Mouse (Mus musculus): ENCODE results near the gene Arhgap4. TPM values are rescaled to one million over a fixed set of nuclear protein-coding genes. Genes with fewer than 3 reads are reported as not detected.
A peak's percentile ranks its signal among the peaks of the same experiment; 100 is the strongest.

Gene Arhgap4
- total RNA-seq, 1 experiment: 3.5 TPM

DNA sequence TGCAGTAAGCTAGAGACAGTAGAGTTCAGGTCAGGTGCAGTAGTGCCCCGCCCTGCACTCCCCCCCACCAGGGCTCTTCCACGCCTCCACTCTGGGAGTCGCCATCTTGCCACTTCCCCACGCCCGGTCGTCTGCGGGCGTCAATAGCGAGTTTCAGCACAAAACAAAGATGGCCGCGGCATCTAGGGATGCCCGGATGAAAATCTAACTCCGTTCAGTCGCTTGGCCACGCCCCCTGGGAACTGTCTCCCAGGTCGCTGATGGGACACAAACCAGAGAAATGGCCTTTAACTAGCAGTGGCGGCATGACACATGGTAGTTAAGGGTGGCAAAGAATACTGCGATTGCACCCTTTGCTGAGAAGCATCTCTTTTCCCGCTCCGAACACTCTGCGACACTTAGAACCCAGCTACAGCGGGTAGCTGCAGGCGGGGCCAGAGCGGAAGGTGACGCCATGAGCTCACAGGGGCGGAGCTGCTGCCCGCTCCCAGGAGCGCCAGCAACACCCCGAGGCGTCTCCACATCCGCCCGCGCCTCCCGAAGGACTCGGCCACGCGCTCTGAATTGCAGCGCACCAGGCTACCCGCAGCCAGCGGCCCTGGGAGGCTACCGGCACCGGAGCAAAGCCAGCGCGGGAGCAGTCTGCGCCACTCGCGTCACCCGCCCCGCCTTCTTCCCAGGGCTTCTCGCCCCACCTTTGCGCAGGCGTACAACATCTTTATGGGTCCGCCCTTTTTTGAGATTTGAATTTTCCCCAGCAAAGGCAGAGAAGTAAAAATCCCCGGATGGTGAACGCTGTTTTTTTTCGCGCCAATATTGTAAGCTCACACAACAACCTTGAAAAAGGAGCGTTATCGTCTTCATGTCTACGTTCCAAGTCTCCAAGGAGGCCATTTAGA, 45.8 kb upstream of the Arhgap4 start:
- TF ChIP-seq CHD2 (IDR thresholded peaks at IDR 0.05; ENCODE audit: low read depth, low read length) (no peak), HCFC1 (IDR thresholded peaks at IDR 0.05; ENCODE audit: borderline replicate concordance, insufficient read depth, low read length) (peak; percentile 34; the same call in 1 of the 2 replicates)
- peak overlapping the region; percentile 99 for H3K27ac ChIP-seq (ENCODE audit: insufficient read depth, low read depth, low read length, poor library complexity, severe bottlenecking)
- peak overlapping the region; percentile 99 for H3K9ac ChIP-seq (ENCODE audit: insufficient read depth, low read depth, low read length, poor library complexity, severe bottlenecking)
- H3K36me3 ChIP-seq (ENCODE audit: control insufficient read depth, insufficient read depth, low read length, poor library complexity, severe bottlenecking): peaks cover 17% of the 10 kb centered on the region
- H3K9me3 ChIP-seq (ENCODE audit: control insufficient read depth, insufficient read depth, low read depth, low read length): no peaks in the 10 kb centered on the region
- peak; percentile 62 for DNase-seq (ENCODE audit: low read depth, low spot score)
- peaks cover 2% of the 10 kb centered on the region in 2 experiments; a peak in 2 of 4 replicates for H3K4me1 ChIP-seq (ENCODE audit: control insufficient read depth in 2 of 2, insufficient read depth in 2 of 2, low read length in 2 of 2, poor library complexity in 1 of 2)
- H3K4me3 ChIP-seq (ENCODE audit: insufficient read depth in 1 of 2, low read depth in 1 of 2, low read length in 2 of 2, poor library complexity in 1 of 2, severe bottlenecking in 1 of 2): peak overlapping the region; percentile 97 to 98
- in situ Hi-C loops (cut with MboI; ENCODE audit: low sequenced_read_pairs in 2 of 2, unreplicated experiment in 2 of 2): loop anchor here in 1 of 2 experiments (25.0 kb wide), 1 partner anchor 270 kb away; the partner anchor contains the start of gene Flna

DNA sequence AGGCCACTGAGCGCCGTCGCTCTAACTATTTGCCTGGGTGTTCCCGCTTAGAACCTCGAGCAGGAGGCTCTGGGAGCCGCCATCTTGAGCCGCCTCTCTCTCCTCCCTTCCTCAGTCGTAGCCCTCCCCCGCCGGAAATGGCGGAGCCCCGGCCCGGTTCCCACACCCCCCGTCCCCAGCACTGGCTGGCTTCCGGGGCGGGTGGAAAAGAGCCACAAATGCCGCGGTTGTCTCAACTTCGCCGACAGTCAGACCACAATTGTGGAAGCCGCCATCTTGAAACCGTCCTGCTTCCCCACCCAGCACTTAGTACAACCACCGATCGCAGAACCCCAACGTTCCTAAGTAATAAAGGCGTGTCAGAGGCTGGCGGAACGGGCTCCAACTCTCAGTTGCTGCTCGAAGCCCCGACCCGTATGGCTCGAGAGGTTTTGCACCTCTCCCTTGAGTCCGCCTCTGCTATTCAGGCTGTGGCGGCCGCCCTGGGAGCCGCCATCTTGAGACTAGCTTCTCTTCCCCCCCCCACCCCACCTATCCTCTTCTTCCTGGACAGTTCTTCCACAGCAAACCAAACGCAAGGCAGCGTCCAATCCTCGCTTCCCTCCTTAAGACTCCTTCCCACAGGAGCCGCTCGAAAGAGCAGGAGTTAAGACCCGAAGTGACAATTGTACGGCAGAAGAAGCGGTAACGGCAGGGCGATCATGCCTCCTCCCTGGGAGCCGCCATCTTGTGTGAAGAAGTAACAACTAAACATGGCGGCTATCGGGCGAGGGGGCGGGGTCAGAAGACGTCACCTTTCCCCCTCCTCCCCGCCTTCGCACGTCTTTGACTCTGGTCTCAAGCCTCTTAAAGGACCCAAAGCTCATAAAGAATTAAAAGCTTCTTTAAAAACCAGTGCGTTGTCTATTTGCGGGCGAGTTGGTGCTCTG, 44.8 kb upstream of the Arhgap4 start, which contains the start of gene Hcfc1:
Gene Hcfc1, minus strand, starts transcription at position 110 of the 929 bp plus-strand sequence.
- Histone ChIP-seq H3K4me1 (ENCODE audit: control insufficient read depth in 2 of 2, insufficient read depth in 2 of 2, low read length in 2 of 2, poor library complexity in 1 of 2) (peaks cover 2% of the 10 kb centered on the region in 2 experiments; a peak in 2 of 4 replicates), H3K4me3 (ENCODE audit: insufficient read depth in 1 of 2, low read depth in 1 of 2, low read length in 2 of 2, poor library complexity in 1 of 2, severe bottlenecking in 1 of 2) (peak within 1 kb of the TSS; percentile 97 to 98), H3K9me3 (ENCODE audit: control insufficient read depth, insufficient read depth, low read depth, low read length) (no peaks in the 10 kb centered on the region), H3K36me3 (ENCODE audit: control insufficient read depth, insufficient read depth, low read length, poor library complexity, severe bottlenecking) (peaks cover 21% of the 10 kb centered on the region), H3K27ac (ENCODE audit: insufficient read depth, low read depth, low read length, poor library complexity, severe bottlenecking) (peak within 1 kb of the TSS; percentile 99), H3K9ac (ENCODE audit: insufficient read depth, low read depth, low read length, poor library complexity, severe bottlenecking) (peak within 1 kb of the TSS; percentile 99)
- peak; percentile 7; the same call in 1 of the 2 replicates for TF ChIP-seq HCFC1 (IDR thresholded peaks at IDR 0.05; ENCODE audit: borderline replicate concordance, insufficient read depth, low read length)
- TF ChIP-seq ZNF384 (IDR thresholded peaks at IDR 0.05; ENCODE audit: low read depth, low read length): no peak
- peak; percentile 65 for DNase-seq (ENCODE audit: low read depth, low spot score)
- in situ Hi-C loops (cut with MboI; ENCODE audit: low sequenced_read_pairs in 2 of 2, unreplicated experiment in 2 of 2): loop anchor here in 1 of 2 experiments (25.0 kb wide), 1 partner anchor 271 kb away; the partner anchor contains the start of gene Flna

DNA sequence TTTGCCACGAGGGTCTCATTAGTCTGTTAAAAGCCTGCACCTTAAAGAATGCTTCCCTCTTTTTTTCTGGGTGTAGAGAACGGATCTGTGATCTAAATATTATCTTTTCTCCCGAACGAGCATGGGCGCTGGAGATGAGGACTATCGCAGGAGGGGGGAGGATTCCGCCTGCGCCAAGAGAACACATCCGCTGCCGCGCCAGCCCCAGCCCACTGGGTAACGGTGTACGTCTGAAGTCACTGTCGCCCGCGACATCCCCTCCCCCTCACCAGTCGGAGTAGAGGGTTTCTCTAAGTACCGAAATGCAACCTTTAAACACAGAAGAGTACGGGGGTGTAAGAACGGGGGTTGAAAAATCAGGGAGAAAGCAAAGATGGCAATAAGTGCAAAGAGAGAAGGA, 43.6 kb upstream of the Arhgap4 start:
- no peaks in the 10 kb centered on the region for H3K9me3 ChIP-seq (ENCODE audit: control insufficient read depth, insufficient read depth, low read depth, low read length)
- DNase-seq (ENCODE audit: low read depth, low spot score): no peak
- in situ Hi-C loops (cut with MboI; ENCODE audit: low sequenced_read_pairs in 2 of 2, unreplicated experiment in 2 of 2): loop anchor here in 1 of 2 experiments (25.0 kb wide), 1 partner anchor 272 kb away; the partner anchor contains the start of gene Flna
- H3K9ac ChIP-seq (ENCODE audit: insufficient read depth, low read depth, low read length, poor library complexity, severe bottlenecking): peak overlapping the region; percentile 99
- peaks cover 31% of the 10 kb centered on the region for H3K36me3 ChIP-seq (ENCODE audit: control insufficient read depth, insufficient read depth, low read length, poor library complexity, severe bottlenecking)
- peak overlapping the region; percentile 97 to 98 for H3K4me3 ChIP-seq (ENCODE audit: insufficient read depth in 1 of 2, low read depth in 1 of 2, low read length in 2 of 2, poor library complexity in 1 of 2, severe bottlenecking in 1 of 2)
- H3K4me1 ChIP-seq (ENCODE audit: control insufficient read depth in 2 of 2, insufficient read depth in 2 of 2, low read length in 2 of 2, poor library complexity in 1 of 2): peaks cover 2% of the 10 kb centered on the region in 2 experiments; a peak in 2 of 4 replicates
- TF ChIP-seq CHD2 (IDR thresholded peaks at IDR 0.05; ENCODE audit: low read depth, low read length) (no peak), HCFC1 (IDR thresholded peaks at IDR 0.05; ENCODE audit: borderline replicate concordance, insufficient read depth, low read length) (no peak), ZC3H11A (IDR thresholded peaks at IDR 0.05; ENCODE audit: borderline replicate concordance, low read depth, low read length) (no peak), MAFK (IDR thresholded peaks at IDR 0.05; ENCODE audit: insufficient read depth, low read depth, low read length) (no peak), ZNF384 (IDR thresholded peaks at IDR 0.05; ENCODE audit: low read depth, low read length) (no peak)
- peak overlapping the region; percentile 99; the same call in 1 of the 2 replicates for H3K27ac ChIP-seq (ENCODE audit: insufficient read depth, low read depth, low read length, poor library complexity, severe bottlenecking)

DNA sequence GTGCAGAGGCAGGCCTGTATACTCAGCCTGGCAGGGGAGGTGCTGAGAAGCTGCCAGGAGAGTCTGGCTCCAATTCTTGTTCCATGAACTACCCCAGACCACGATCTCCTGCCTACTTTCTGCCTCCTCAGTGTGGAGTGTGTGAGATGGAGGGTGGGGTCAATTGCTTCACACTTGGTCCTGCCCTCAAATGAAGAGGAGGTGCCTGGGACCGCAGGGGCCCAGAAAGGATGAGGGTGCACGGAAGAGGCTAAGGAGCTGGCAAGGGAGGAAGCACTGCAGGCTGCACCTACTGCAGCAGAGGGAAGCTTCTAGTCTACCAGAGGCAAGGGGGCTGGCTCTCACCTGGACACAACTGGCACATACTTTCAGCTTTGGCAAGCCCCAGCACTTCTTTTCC, 42.7 kb upstream of the Arhgap4 start:
- H3K9me3 ChIP-seq (ENCODE audit: control insufficient read depth, insufficient read depth, low read depth, low read length): no peaks in the 10 kb centered on the region

More for the DNA sequence above, 42.7 kb upstream of the Arhgap4 start:
- H3K9ac ChIP-seq (ENCODE audit: insufficient read depth, low read depth, low read length, poor library complexity, severe bottlenecking): peak overlapping the region; percentile 99
- H3K27ac ChIP-seq (ENCODE audit: insufficient read depth, low read depth, low read length, poor library complexity, severe bottlenecking): 0 out of 2 replicates have a peak overlapping the region, but pooled peaks have one; percentile 43
- DNase-seq (ENCODE audit: low read depth, low spot score): no peak
- no peak for TF ChIP-seq ZNF384 (IDR thresholded peaks at IDR 0.05; ENCODE audit: low read depth, low read length)
- TF ChIP-seq HCFC1 (IDR thresholded peaks at IDR 0.05; ENCODE audit: borderline replicate concordance, insufficient read depth, low read length): no peak
- no peak for TF ChIP-seq ZC3H11A (IDR thresholded peaks at IDR 0.05; ENCODE audit: borderline replicate concordance, low read depth, low read length)
- TF ChIP-seq MAFK (IDR thresholded peaks at IDR 0.05; ENCODE audit: insufficient read depth, low read depth, low read length): no peak
- TF ChIP-seq CHD2 (IDR thresholded peaks at IDR 0.05; ENCODE audit: low read depth, low read length): no peak
- peaks cover 37% of the 10 kb centered on the region for H3K36me3 ChIP-seq (ENCODE audit: control insufficient read depth, insufficient read depth, low read length, poor library complexity, severe bottlenecking)
- peak overlapping the region; percentile 97 to 98 for H3K4me3 ChIP-seq (ENCODE audit: insufficient read depth in 1 of 2, low read depth in 1 of 2, low read length in 2 of 2, poor library complexity in 1 of 2, severe bottlenecking in 1 of 2)
- in situ Hi-C loops (cut with MboI; ENCODE audit: low sequenced_read_pairs in 2 of 2, unreplicated experiment in 2 of 2): loop anchor here in 1 of 2 experiments (25.0 kb wide), 1 partner anchor 273 kb away; the partner anchor contains the start of gene Flna
- H3K4me1 ChIP-seq (ENCODE audit: control insufficient read depth in 2 of 2, insufficient read depth in 2 of 2, low read length in 2 of 2, poor library complexity in 1 of 2): peaks cover 2% of the 10 kb centered on the region in 2 experiments; a peak in 2 of 4 replicates
